Mouse (Mus musculus) heart, embryonic 13.5 days (tissue): ENCODE results near the gene Rps21. TPM values are rescaled to one million over a fixed set of nuclear protein-coding genes. Genes with fewer than 3 reads are reported as not detected.

Experiments used
- ATAC-seq: fragments of 200-750 bp; cut with Nextera tagmentation; 2 replicates; pipeline ENCODE4 v1.8.0; 2017; ENCODE audit warnings: moderate TSS enrichment; ENCODE audit not compliant: insufficient number of reproducible peaks, low FRiP score, low TSS enrichment; ENCODE audit errors: extremely low read depth
- H3K27ac ChIP-seq: fragments of 300-500 bp; sonication (generic); replicated peaks from 2 replicates; pipeline ENCODE4 v1.5.1; 2015; ENCODE audit warnings: moderate library complexity, mild to moderate bottlenecking, inconsistent platforms
- H3K27me3 ChIP-seq: fragments of 300-500 bp; sonication (generic); replicated peaks from 2 replicates; pipeline ENCODE4 v1.6.1; 2015; ENCODE audit warnings: mild to moderate bottlenecking, inconsistent platforms
- H3K36me3 ChIP-seq: fragments of 300-500 bp; sonication (generic); 2 replicates; pipeline ENCODE4 v1.6.1; 2015; ENCODE audit warnings: mild to moderate bottlenecking, inconsistent platforms
- H3K4me1 ChIP-seq: fragments of 300-500 bp; sonication (generic); 2 replicates; pipeline ENCODE4 v1.6.1; 2015; ENCODE audit warnings: inconsistent platforms
- H3K4me2 ChIP-seq: fragments of 300-500 bp; sonication (generic); 2 replicates; pipeline ENCODE4 v1.6.1; 2015; ENCODE audit warnings: inconsistent platforms, mild to moderate bottlenecking, moderate library complexity
- H3K4me3 ChIP-seq: fragments of 300-500 bp; sonication (generic); 2 replicates; pipeline ENCODE4 v1.5.1; 2015; ENCODE audit warnings: moderate library complexity, mild to moderate bottlenecking, inconsistent platforms
- H3K9ac ChIP-seq: fragments of 300-500 bp; sonication (generic); 2 replicates; pipeline ENCODE4 v1.6.1; 2015; ENCODE audit warnings: inconsistent platforms, mild to moderate bottlenecking, moderate library complexity
- H3K9me3 ChIP-seq: fragments of 300-500 bp; sonication (generic); 2 replicates; pipeline ENCODE4 v1.6.1; 2016; ENCODE audit warnings: inconsistent platforms
- WGBS: fragments of 180-500 bp; shearing (Covaris S2); methylation state at CpG from one replicate; pipeline ENCODE4 v1.1.7; 2015; ENCODE audit warnings: mixed read lengths; 5-methylcytosine and 5-hydroxymethylcytosine counted together
- polyA plus RNA-seq: library from polyadenylated mRNA; unstranded; fragments of >200 nt; fragmentation: Nextera tagmentation; extraction: Ambion mirVana; gene quantifications from 2 replicates; pipeline ENCODE4 v1.2.1, GENCODE M21; 2015

Gene Rps21
- polyA plus RNA-seq, 1 experiment from 2014 or later = 332 TPM

DNA sequence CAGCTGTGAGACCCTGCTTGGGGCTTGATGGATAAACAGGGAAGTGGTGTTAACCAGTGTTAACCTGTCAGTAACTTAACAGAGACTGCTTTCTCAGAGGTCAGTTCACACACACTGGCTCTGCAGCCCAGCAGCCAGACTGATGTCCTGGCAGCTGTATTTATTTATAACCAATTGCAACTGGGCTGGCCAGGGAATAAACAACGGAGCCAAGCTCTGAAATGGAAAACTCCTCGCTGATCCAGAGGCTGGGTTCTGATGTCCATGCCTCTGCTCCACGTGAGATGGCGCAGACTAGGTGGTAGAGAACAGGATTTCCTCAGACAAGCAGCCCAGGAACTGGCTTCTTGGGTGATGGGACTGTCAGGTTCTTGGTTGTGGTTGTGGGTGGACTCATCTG lies 34.8 kb downstream of the Rps21 start:
- WGBS = 61% methylated on average over 4 of the region's 4 CpGs
- ATAC-seq = no peak
- Histone ChIP-seq H3K27ac (no peak overlapping the region), H3K36me3 (no peaks in the 10 kb centered on the region), H3K9ac (0 out of 2 replicates have a peak overlapping the region, but pooled peaks have one; percentile 19), H3K4me2 (no peak overlapping the region), H3K4me1 (peaks cover 29% of the 10 kb centered on the region), H3K9me3 (no peaks in the 10 kb centered on the region), H3K4me3 (no peak overlapping the region), H3K27me3 (no peaks in the 10 kb centered on the region)

GRCm38 (mm10) chr2:180292906-180293305 lies 35.7 kb downstream of the Rps21 start:
- 62% methylated on average over 8 of the region's 8 CpGs for WGBS
- no peaks in the 10 kb centered on the region for H3K27me3 ChIP-seq
- H3K9ac ChIP-seq = no peak overlapping the region
- H3K4me2 ChIP-seq = no peak overlapping the region
- H3K9me3 ChIP-seq = no peaks in the 10 kb centered on the region
- H3K36me3 ChIP-seq = no peaks in the 10 kb centered on the region
- no peak overlapping the region for H3K27ac ChIP-seq
- no peak overlapping the region for H3K4me3 ChIP-seq
- H3K4me1 ChIP-seq = peaks cover 29% of the 10 kb centered on the region
- no peak for ATAC-seq

- H3K4me2 ChIP-seq = no peak overlapping the region
- H3K27me3 ChIP-seq = no peaks in the 10 kb centered on the region
- H3K9me3 ChIP-seq = no peaks in the 10 kb centered on the region
- H3K4me1 ChIP-seq = peaks cover 13% of the 10 kb centered on the region
- WGBS = 36% methylated on average over 2 of the region's 2 CpGs
- no peak for ATAC-seq
- H3K4me3 ChIP-seq = no peak overlapping the region
- H3K36me3 ChIP-seq = no peaks in the 10 kb centered on the region
- no peak overlapping the region for H3K9ac ChIP-seq
- H3K27ac ChIP-seq = no peak overlapping the region
Measured at GRCm38 (mm10) chr2:180300252-180300651, 43.1 kb downstream of the Rps21 start.

DNA sequence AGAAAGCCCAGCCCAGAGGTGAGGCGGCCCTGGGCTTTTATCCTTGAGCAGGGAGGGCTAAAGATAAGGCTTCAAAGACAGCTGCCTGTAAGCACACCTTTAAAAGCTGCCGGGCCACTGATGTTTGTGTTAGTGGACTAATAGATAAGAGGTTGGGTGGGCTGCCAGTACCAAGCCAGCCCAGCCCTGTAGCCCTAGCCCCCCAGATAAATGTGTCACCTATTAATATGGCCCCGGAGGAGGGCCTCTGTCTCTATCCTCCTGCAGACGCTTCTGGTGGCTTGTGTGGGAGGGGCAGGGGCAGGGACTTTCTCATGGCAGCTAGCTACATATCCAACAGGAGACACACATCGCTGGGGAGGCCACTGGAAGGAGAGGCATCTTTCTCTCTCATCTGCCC lies 43.6 kb downstream of the Rps21 start:
- Histone ChIP-seq H3K9me3 (no peaks in the 10 kb centered on the region), H3K27ac (no peak overlapping the region), H3K36me3 (no peaks in the 10 kb centered on the region), H3K4me2 (no peak overlapping the region), H3K9ac (no peak overlapping the region), H3K27me3 (no peaks in the 10 kb centered on the region), H3K4me3 (no peak overlapping the region), H3K4me1 (peaks cover 13% of the 10 kb centered on the region)
- no peak for ATAC-seq
- 23% methylated on average over 5 of the region's 5 CpGs for WGBS

DNA sequence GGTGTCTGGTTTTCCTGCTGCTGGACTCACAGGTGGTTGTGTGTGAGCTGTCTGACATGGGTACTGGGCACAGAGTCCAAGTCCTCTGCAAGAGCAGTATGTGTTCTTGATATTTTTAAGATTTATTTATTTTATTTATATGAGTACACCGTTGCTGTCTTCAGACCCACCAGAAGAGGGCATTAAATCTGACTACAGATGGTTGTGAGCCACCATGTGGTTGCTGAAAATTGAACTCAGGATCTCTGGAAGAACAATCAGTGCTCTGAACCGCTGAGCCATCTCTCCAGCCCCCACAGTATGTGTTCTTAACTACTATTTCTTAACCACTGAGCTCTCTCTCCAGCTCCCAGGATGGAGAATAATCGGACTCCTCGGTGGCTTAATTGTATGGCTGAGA lies 45.0 kb downstream of the Rps21 start:
- Histone ChIP-seq H3K9me3 (no peaks in the 10 kb centered on the region), H3K36me3 (no peaks in the 10 kb centered on the region), H3K27me3 (no peaks in the 10 kb centered on the region), H3K4me3 (no peak overlapping the region), H3K4me1 (peaks cover 16% of the 10 kb centered on the region), H3K4me2 (no peak overlapping the region), H3K27ac (no peak overlapping the region), H3K9ac (no peak overlapping the region)
- 82% methylated on average over 4 of the region's 4 CpGs for WGBS
- no peak for ATAC-seq

DNA sequence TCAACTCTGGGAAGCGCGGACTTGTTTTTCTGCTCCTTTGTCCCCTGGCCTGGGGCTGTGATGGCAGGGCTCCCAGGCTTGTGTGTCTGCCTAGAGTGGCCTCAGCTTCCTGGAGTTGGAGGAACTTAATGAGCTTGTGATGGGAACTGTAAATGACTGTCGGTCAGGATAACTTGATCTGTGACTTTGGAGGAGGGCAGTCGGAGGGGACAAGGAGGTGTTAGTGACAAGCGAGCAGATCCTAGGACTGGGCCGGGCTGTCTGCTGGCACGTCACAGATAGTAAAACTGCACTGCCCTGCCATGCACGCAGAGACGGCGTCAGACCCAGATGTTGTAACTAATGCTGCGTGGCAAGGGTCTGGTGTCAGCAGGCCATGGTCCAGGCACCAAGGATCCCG lies 46.3 kb downstream of the Rps21 start:
- 50% methylated on average over 12 of the region's 12 CpGs for WGBS
- H3K4me1 ChIP-seq = peaks cover 16% of the 10 kb centered on the region
- no peak overlapping the region for H3K27ac ChIP-seq

DNA sequence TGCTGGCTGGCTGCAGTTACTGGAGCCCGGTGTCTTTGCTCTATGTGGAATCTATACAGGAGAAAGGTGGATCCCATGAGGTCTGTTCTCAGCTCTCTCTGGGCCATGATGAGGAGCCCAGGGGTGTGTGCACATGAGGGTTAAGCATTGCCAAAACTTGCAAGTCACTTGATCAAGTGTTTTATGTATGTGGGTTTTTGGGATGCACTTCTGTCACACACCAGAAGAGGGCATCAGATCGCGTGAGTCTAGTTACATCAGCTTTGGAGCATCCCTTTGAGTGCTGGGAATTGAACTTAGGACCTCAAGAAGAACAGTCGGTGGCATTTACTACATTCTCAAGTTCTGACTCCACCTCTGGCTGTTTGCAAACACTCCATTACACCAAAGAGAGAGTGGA lies 47.4 kb downstream of the Rps21 start:
- Histone ChIP-seq H3K36me3 (no peaks in the 10 kb centered on the region), H3K27me3 (no peaks in the 10 kb centered on the region), H3K27ac (no peak overlapping the region), H3K4me3 (no peak overlapping the region), H3K9me3 (no peaks in the 10 kb centered on the region), H3K4me2 (no peak overlapping the region), H3K4me1 (peaks cover 16% of the 10 kb centered on the region), H3K9ac (no peak overlapping the region)
- WGBS = 58% methylated on average over 4 of the region's 4 CpGs
- ATAC-seq = no peak

More for the DNA sequence above, 46.3 kb downstream of the Rps21 start:
- Histone ChIP-seq H3K4me2 (no peak overlapping the region), H3K4me3 (no peak overlapping the region), H3K9me3 (no peaks in the 10 kb centered on the region), H3K36me3 (no peaks in the 10 kb centered on the region), H3K9ac (no peak overlapping the region), H3K27me3 (no peaks in the 10 kb centered on the region)
- no peak for ATAC-seq

GRCm38 (mm10) chr2:180305490-180305889 lies 48.3 kb downstream of the Rps21 start:
- Histone ChIP-seq H3K27me3 (no peaks in the 10 kb centered on the region), H3K9me3 (no peaks in the 10 kb centered on the region), H3K4me2 (no peak overlapping the region), H3K36me3 (no peaks in the 10 kb centered on the region), H3K4me1 (peaks cover 13% of the 10 kb centered on the region), H3K9ac (no peak overlapping the region), H3K27ac (no peak overlapping the region), H3K4me3 (no peak overlapping the region)
- no peak for ATAC-seq
- 73% methylated on average over 3 of the region's 3 CpGs for WGBS

DNA sequence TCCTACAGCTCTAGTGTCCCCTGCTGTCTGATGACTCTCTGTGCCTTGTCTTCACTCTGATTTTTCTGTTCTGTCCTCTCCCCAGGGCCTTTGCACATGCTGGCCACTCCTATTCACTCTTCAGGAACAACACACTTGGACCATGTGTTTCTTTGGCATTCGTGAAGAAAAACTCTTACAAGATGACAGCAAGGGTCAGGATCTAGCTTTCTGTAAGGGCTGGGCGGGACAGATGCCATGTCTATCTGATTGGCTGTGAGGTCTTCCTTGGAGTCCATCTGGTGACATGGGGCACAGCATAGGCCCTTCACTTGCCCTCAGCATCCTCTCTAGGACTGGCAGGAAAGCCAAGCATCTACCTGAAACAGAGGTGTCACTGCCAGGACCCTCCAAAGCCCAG lies 48.8 kb downstream of the Rps21 start:
- no peaks in the 10 kb centered on the region for H3K9me3 ChIP-seq
- H3K9ac ChIP-seq = no peak overlapping the region
- no peaks in the 10 kb centered on the region for H3K27me3 ChIP-seq
- peaks cover 13% of the 10 kb centered on the region for H3K4me1 ChIP-seq
- H3K4me3 ChIP-seq = no peak overlapping the region
- H3K36me3 ChIP-seq = no peaks in the 10 kb centered on the region
- 72% methylated on average over 2 of the region's 2 CpGs for WGBS
- no peak overlapping the region for H3K27ac ChIP-seq
- ATAC-seq = no peak
- H3K4me2 ChIP-seq = no peak overlapping the region

DNA sequence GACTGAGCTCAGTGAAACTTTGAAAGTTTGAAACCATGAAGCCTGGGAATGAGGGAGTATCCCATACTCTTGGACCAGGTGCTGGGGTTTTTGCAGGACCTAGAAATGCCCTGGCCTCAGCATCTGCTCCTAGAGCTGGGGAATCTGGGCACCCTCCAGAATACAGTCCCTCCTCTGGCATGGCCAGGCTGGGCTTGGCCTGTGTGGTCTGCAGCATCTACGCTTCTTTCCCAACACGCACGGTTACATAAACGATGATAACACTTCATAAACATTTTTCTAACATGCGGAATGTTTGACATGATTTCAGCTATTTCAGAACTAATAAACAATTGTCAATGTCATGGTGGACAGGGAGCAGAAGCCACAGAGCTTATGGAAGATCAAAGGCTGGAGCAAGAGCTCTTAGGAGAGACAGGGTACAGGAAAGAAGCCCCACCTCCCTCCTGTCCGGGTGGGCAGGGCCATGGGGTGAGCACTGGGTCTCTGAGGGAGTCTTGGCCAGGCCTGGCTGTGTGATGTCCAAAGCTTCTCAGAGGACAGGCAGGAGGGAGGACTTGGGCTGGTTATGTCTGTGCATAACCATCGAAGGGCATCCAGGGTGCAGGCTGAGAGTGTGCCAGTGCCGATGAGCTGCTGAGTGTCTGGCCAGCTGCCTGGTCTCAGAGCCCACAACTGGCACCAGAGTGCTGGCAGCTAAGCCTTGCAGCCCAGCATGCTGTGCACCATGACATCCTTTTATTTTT lies 49.4 kb downstream of the Rps21 start:
- no peak for ATAC-seq
- H3K9me3 ChIP-seq = no peaks in the 10 kb centered on the region
- 64% methylated on average over 8 of the region's 8 CpGs for WGBS
- H3K27me3 ChIP-seq = no peaks in the 10 kb centered on the region
- no peak overlapping the region for H3K4me2 ChIP-seq
- H3K36me3 ChIP-seq = no peaks in the 10 kb centered on the region
- H3K27ac ChIP-seq = no peak overlapping the region
- H3K9ac ChIP-seq = 0 out of 2 replicates have a peak overlapping the region, but pooled peaks have one; percentile 11
- H3K4me1 ChIP-seq = peaks cover 16% of the 10 kb centered on the region
- H3K4me3 ChIP-seq = no peak overlapping the region

GRCm38 (mm10) chr2:180307680-180308079 lies 50.5 kb downstream of the Rps21 start:
- no peaks in the 10 kb centered on the region for H3K27me3 ChIP-seq
- no peaks in the 10 kb centered on the region for H3K36me3 ChIP-seq
- peaks cover 18% of the 10 kb centered on the region for H3K4me1 ChIP-seq
- 35% methylated on average over 2 of the region's 2 CpGs for WGBS
- H3K27ac ChIP-seq = no peak overlapping the region
- no peak for ATAC-seq
- no peak overlapping the region for H3K4me3 ChIP-seq
- H3K4me2 ChIP-seq = no peak overlapping the region
- H3K9ac ChIP-seq = no peak overlapping the region
- no peaks in the 10 kb centered on the region for H3K9me3 ChIP-seq
